19 mouse cellular contexts compared by ENCODE assay signal in genomic region chr13:49243492-49243891, GRCm38 (mm10). TPM values are rescaled to one million over a fixed set of nuclear protein-coding genes. Genes with fewer than 3 reads are reported as not detected.
A peak's percentile ranks its signal among the peaks of the same experiment; 100 is the strongest.
DNase-seq lines count a peak whose midpoint lies in the region; ATAC-seq and TF ChIP-seq lines count a peak whose summit lies in the region.
"Had no signal": no experiment of that assay in that cellular context is flagged by ENCODE, and none has a peak within 500 bp of the region (broad histone marks: within the 10 kb centered on the region; RNA-seq: fewer than 3 reads in every experiment).

No protein-coding gene starts in this region.

- H3K4me1 ChIP-seq in MEL (ENCODE audit: control insufficient read depth in 1 of 2, insufficient read depth in 2 of 2, low read length in 2 of 2) = peaks cover 3 to 21% of the 10 kb centered on the region in 2 experiments
- H3K4me1 ChIP-seq in brown adipose tissue, adult 24 weeks (ENCODE audit: control insufficient read depth, insufficient read depth, insufficient read length, low read length) = peaks cover 4% of the 10 kb centered on the region; the same call in 1 of the 2 replicates
- peaks cover 10% of the 10 kb centered on the region for H3K4me1 ChIP-seq in midbrain, embryonic 15.5 days

- TF ChIP-seq RAD21 in MEL (IDR thresholded peaks at IDR 0.05; ENCODE audit: low read depth, low read length) = no peak

- H3K4me2 ChIP-seq in midbrain, embryonic 15.5 days = no peak overlapping the region
- H3K4me2 ChIP-seq: forebrain, embryonic 12.5 days; midbrain, embryonic 11.5 days; neural tube, embryonic 12.5 days had no signal

- no peaks in the 10 kb centered on the region for H3K9me3 ChIP-seq in MEL (replicated peaks; ENCODE audit: insufficient read depth, low read length)
- no peaks in the 10 kb centered on the region for H3K9me3 ChIP-seq in midbrain, embryonic 15.5 days
- H3K9me3 ChIP-seq: forebrain, embryonic 12.5 days; neural tube, embryonic 12.5 days had no signal

- 32% methylated on average over 2 of the region's 2 CpGs for WGBS in macrophage (ENCODE audit: missing documents)
- WGBS in midbrain, embryonic 15.5 days = 92% methylated on average over 2 of the region's 2 CpGs

- no peak for ATAC-seq in midbrain, embryonic 15.5 days (replicated peaks)
- ATAC-seq in CD4-positive, CD25-positive, alpha-beta regulatory T cell, adult 4 months = no peak

- peak overlapping the region; percentile 34 for H3K9ac ChIP-seq in MEL (ENCODE audit: control insufficient read depth, low read depth, low read length, poor library complexity, severe bottlenecking)
- H3K9ac ChIP-seq in midbrain, embryonic 15.5 days = no peak overlapping the region
- H3K9ac ChIP-seq: forebrain, embryonic 12.5 days; neural tube, embryonic 12.5 days had no signal

- H3K27me3 ChIP-seq in MEL (ENCODE audit: control insufficient read depth in 1 of 2, insufficient read depth in 2 of 2, low read length in 2 of 2) = no peaks in the 10 kb centered on the region
- H3K27me3 ChIP-seq in midbrain, embryonic 15.5 days (replicated peaks) = peaks cover 22% of the 10 kb centered on the region

- H3K27ac ChIP-seq in MEL (ENCODE audit: control insufficient read depth, low read depth, low read length) = peak overlapping the region; percentile 90
- H3K27ac ChIP-seq in brown adipose tissue, adult 24 weeks (replicated peaks; ENCODE audit: low read depth, low read length) = 0 out of 2 replicates have a peak overlapping the region, but pooled peaks have one; percentile 28
- H3K27ac ChIP-seq in macrophage = peak overlapping the region; percentile 99
- no peak overlapping the region for H3K27ac ChIP-seq in midbrain, embryonic 15.5 days
- H3K27ac ChIP-seq: forebrain, embryonic 12.5 days; heart, adult 2 months; kidney, postnatal 0 days; neural tube, embryonic 12.5 days had no signal

- no peak; a peak in 1 of 4 replicates for TF ChIP-seq POLR2A in MEL (IDR thresholded peaks at IDR 0.05; ENCODE audit: control insufficient read depth in 1 of 2, insufficient read depth in 1 of 2, low read depth in 1 of 2, low read length in 2 of 2, poor library complexity in 1 of 2)

- no peak for TF ChIP-seq CTCF in MEL (IDR thresholded peaks at IDR 0.05 in 2 of 3, conservative IDR thresholded peaks at IDR 0.05 in 1 of 3; ENCODE audit: control insufficient read depth in 1 of 3, insufficient read depth in 1 of 3, low read depth in 2 of 3, low read length in 3 of 3, poor library complexity in 1 of 3, severe bottlenecking in 1 of 3)

- H3K79me2 ChIP-seq in MEL (ENCODE audit: control insufficient read depth, insufficient read depth, low read length, poor library complexity) = no peaks in the 10 kb centered on the region
- H3K79me2 ChIP-seq in macrophage (ENCODE audit: inconsistent target) = peaks cover 80% of the 10 kb centered on the region

- H3K4me3 ChIP-seq in MEL (ENCODE audit: control insufficient read depth in 1 of 2, insufficient read depth in 1 of 2, low read depth in 2 of 2, low read length in 2 of 2) = no peak overlapping the region
- H3K4me3 ChIP-seq in brown adipose tissue, adult 24 weeks (ENCODE audit: insufficient read depth, low read depth, low read length) = no peak overlapping the region
- no peak overlapping the region for H3K4me3 ChIP-seq in macrophage (ENCODE audit: inconsistent target)
- H3K4me3 ChIP-seq in midbrain, embryonic 15.5 days = no peak overlapping the region
- H3K4me3 ChIP-seq: forebrain, embryonic 12.5 days; heart, adult 2 months; neural tube, embryonic 12.5 days had no signal

- peak; percentile 28 for DNase-seq in lung, postnatal 36 days
- DNase-seq in lung, postnatal 14 days = no peak
- DNase-seq in MEL (ENCODE audit: low read depth, low spot score) = peak; percentile 93
- no peak for DNase-seq in kidney, adult 18-20 months
- DNase-seq: adrenal gland, postnatal 25 days; cerebellum, adult 8-10 months; gastrocnemius, postnatal 14 days; kidney, adult 11 months; left cerebral cortex, postnatal 4 days; right cerebral cortex, adult 18-20 months had no signal

- peak; percentile 75 to 86 for TF ChIP-seq EP300 in MEL (IDR thresholded peaks at IDR 0.05; ENCODE audit: low read depth in 1 of 2, low read length in 2 of 2)

- peaks cover 0 to 7% of the 10 kb centered on the region in 2 experiments; a peak in 2 of 4 replicates for H3K36me3 ChIP-seq in MEL (ENCODE audit: control insufficient read depth in 1 of 2, insufficient read depth in 2 of 2, low read length in 2 of 2)
- H3K36me3 ChIP-seq in macrophage (ENCODE audit: inconsistent target) = peaks cover 17% of the 10 kb centered on the region
- no peaks in the 10 kb centered on the region for H3K36me3 ChIP-seq in midbrain, embryonic 15.5 days (replicated peaks)
- H3K36me3 ChIP-seq: forebrain, embryonic 12.5 days; neural tube, embryonic 12.5 days had no signal

TF ChIP-seq in MEL, 35 proteins besides CTCF, POLR2A, EP300 and RAD21 (continues in another document):
- TF ChIP-seq USF2 (IDR thresholded peaks at IDR 0.05; ENCODE audit: borderline replicate concordance in 1 of 2, insufficient read depth in 1 of 2, low read depth in 1 of 2, low read length in 2 of 2) (no peak), TBP (IDR thresholded peaks at IDR 0.05; ENCODE audit: low read depth, low read length) (0 out of 2 replicates have a peak, but pooled peaks have one; percentile 36), MXI1 (IDR thresholded peaks at IDR 0.05; ENCODE audit: low read depth, low read length) (peak; percentile 63), TCF12 (IDR thresholded peaks at IDR 0.05; ENCODE audit: low read depth, low read length) (peak; percentile 81), ELF1 (IDR thresholded peaks at IDR 0.05; ENCODE audit: low read depth, low read length) (no peak), ZMIZ1 (IDR thresholded peaks at IDR 0.05; ENCODE audit: low read depth, low read length) (no peak), USF1 (IDR thresholded peaks at IDR 0.05; ENCODE audit: low read depth, low read length) (no peak), MAFK (IDR thresholded peaks at IDR 0.05; ENCODE audit: borderline replicate concordance, low read depth, low read length) (no peak), JUND (IDR thresholded peaks at IDR 0.05; ENCODE audit: low read depth, low read length) (no peak), RCOR1 (IDR thresholded peaks at IDR 0.05; ENCODE audit: low read depth, low read length) (peak; percentile 88), SIN3A (IDR thresholded peaks at IDR 0.05; ENCODE audit: low read length) (peak; percentile 83), SMC3 (IDR thresholded peaks at IDR 0.05; ENCODE audit: low read depth, low read length) (no peak), GABPA (IDR thresholded peaks at IDR 0.05; ENCODE audit: low read depth, low read length) (no peak), MYB (IDR thresholded peaks at IDR 0.05; ENCODE audit: low read depth, low read length) (no peak), CHD2 (IDR thresholded peaks at IDR 0.05; ENCODE audit: low read length) (no peak), NELFE (IDR thresholded peaks at IDR 0.05; ENCODE audit: low read depth, low read length) (no peak), TAL1 (IDR thresholded peaks at IDR 0.05; ENCODE audit: low read length) (peak; percentile 84)

RNA-seq across cellular contexts. Expression of gene Susd3, which starts 5.0 kb away (rescaled TPM):
- total RNA-seq in MEL (2012; rRNA removed) = 12.5 and 16.2 TPM in 2 replicates
- polyA plus RNA-seq in MEL (2012; ENCODE audit: insufficient read depth in 1 of 2, insufficient read length in 2 of 2, low read depth in 1 of 2, low replicate concordance in 2 of 2, missing spikeins in 1 of 2) (10 to 100 TPM in 1 of 2 experiments, not detected in 1; 10.8 TPM), macrophage (2018) (17.9 to 41.2 TPM (median 39.0 TPM) in 3 replicates)
- polyA plus RNA-seq in brown adipose tissue, adult 24 weeks (2012; ENCODE audit: insufficient read depth, insufficient read length, missing spikeins) = 1.3 TPM in 1 of 2 replicates, not detected in the other
- total RNA-seq in macrophage (2018; cell fraction: chromatin; rRNA removed) = 10 to 100 TPM in 13 of 26 experiments, 1 to 10 TPM in 13; 1.5 to 48.4 (median 10.7) TPM
- total RNA-seq in macrophage (2018; cell fraction: cytosol; rRNA removed) = 10 to 100 TPM; 10.5 to 38.8 (median 20.5) TPM
- 10 to 100 TPM in 15 of 26 experiments, 1 to 10 TPM in 11; 3.7 to 42.9 (median 10.8) TPM for total RNA-seq in macrophage (2018; cell fraction: nucleus; rRNA removed)
- 0.54 and 0.59 TPM in 2 replicates for polyA plus RNA-seq in midbrain, embryonic 15.5 days (2015; fragmentation: Nextera tagmentation; extraction: Ambion mirVana)
- 10 to 100 TPM; 60.4 to 88.7 TPM for polyA plus RNA-seq in CD4-positive, CD25-positive, alpha-beta regulatory T cell, adult 4 months (2017; shearing (Covaris generic))

RNA-seq across cellular contexts. Expression of gene Card19, which starts 27.7 kb away (rescaled TPM):
- total RNA-seq in MEL (2012; rRNA removed) = 14.5 and 15.8 TPM in 2 replicates
- polyA plus RNA-seq in MEL (2012; ENCODE audit: insufficient read depth in 1 of 2, insufficient read length in 2 of 2, low read depth in 1 of 2, low replicate concordance in 2 of 2, missing spikeins in 1 of 2) (10 to 100 TPM in 1 of 2 experiments, not detected in 1; 51.8 TPM), macrophage (2018) (133 to 174 TPM (median 144 TPM) in 3 replicates)
- 68.4 and 68.7 TPM in 2 replicates for polyA plus RNA-seq in brown adipose tissue, adult 24 weeks (2012; ENCODE audit: insufficient read depth, insufficient read length, missing spikeins)
- 100 to 1,000 TPM in 16 of 26 experiments, 10 to 100 TPM in 10; 39.0 to 263 (median 106) TPM for total RNA-seq in macrophage (2018; cell fraction: chromatin; rRNA removed)
- total RNA-seq in macrophage (2018; cell fraction: cytosol; rRNA removed) = 100 to 1,000 TPM in 24 of 26 experiments, 10 to 100 TPM in 2; 89.0 to 237 (median 139) TPM
- total RNA-seq in macrophage (2018; cell fraction: nucleus; rRNA removed) = 100 to 1,000 TPM in 13 of 26 experiments, 10 to 100 TPM in 13; 48.7 to 301 (median 97.5) TPM
- 25.1 and 29.3 TPM in 2 replicates for polyA plus RNA-seq in midbrain, embryonic 15.5 days (2015; fragmentation: Nextera tagmentation; extraction: Ambion mirVana)
- polyA plus RNA-seq in CD4-positive, CD25-positive, alpha-beta regulatory T cell, adult 4 months (2017; shearing (Covaris generic)) = 10 to 100 TPM; 49.7 to 55.4 TPM

RNA-seq across cellular contexts. Expression of gene Ninj1, which starts 56.2 kb away (rescaled TPM):
- 23.2 and 30.5 TPM in 2 replicates for total RNA-seq in MEL (2012; rRNA removed)
- polyA plus RNA-seq in MEL (2012; ENCODE audit: insufficient read depth in 1 of 2, insufficient read length in 2 of 2, low read depth in 1 of 2, low replicate concordance in 2 of 2, missing spikeins in 1 of 2) (10 to 100 TPM in 1 of 2 experiments, not detected in 1; 69.8 TPM), macrophage (2018) (275 to 508 TPM (median 332 TPM) in 3 replicates)
- polyA plus RNA-seq in brown adipose tissue, adult 24 weeks (2012; ENCODE audit: insufficient read depth, insufficient read length, missing spikeins) = 57.7 and 90.3 TPM in 2 replicates
- 100 to 1,000 TPM in 15 of 26 experiments, 10 to 100 TPM in 11; 30.0 to 203 (median 120) TPM for total RNA-seq in macrophage (2018; cell fraction: chromatin; rRNA removed)
- 100 to 1,000 TPM; 384 to 615 (median 485) TPM for total RNA-seq in macrophage (2018; cell fraction: cytosol; rRNA removed)
- 100 to 1,000 TPM in 25 of 26 experiments, 10 to 100 TPM in 1; 70.1 to 330 (median 238) TPM for total RNA-seq in macrophage (2018; cell fraction: nucleus; rRNA removed)
- polyA plus RNA-seq in midbrain, embryonic 15.5 days (2015; fragmentation: Nextera tagmentation; extraction: Ambion mirVana) = 21.2 and 22.8 TPM in 2 replicates
- 10 to 100 TPM; 24.5 to 27.4 TPM for polyA plus RNA-seq in CD4-positive, CD25-positive, alpha-beta regulatory T cell, adult 4 months (2017; shearing (Covaris generic))

Comparison
In these comparisons a context has a peak if more than half of its experiments do, and no peak if none do; other contexts are left out.
1. DNase-seq: peak in lung, postnatal 36 days (single experiment) and MEL (single experiment); none in lung, postnatal 14 days (single experiment) and kidney, adult 18-20 months (single experiment).